Mouse (Mus musculus): Measurements from ENCODE around the gene Ppp1r12c.

- TF ChIP-seq CTCF (IDR thresholded peaks at IDR 0.05) (no peak), EP300 (IDR thresholded peaks at IDR 0.05) (no peak)
Measured at GRCm38 (mm10) chr7:4507220-4507619, 5.7 kb upstream of the Ppp1r12c start.
